Comparison of ENCODE assay signal across 8 mouse cellular contexts in genomic region chr17:27797341-27797872, GRCm38 (mm10). TPM values are rescaled to one million over a fixed set of nuclear protein-coding genes. Genes with fewer than 3 reads are reported as not detected.
DNase-seq lines count a peak whose midpoint lies in the region; ATAC-seq and TF ChIP-seq lines count a peak whose summit lies in the region.

No protein-coding gene starts in this region.

- no peaks in the 10 kb centered on the region for H3K27me3 ChIP-seq in embryonic facial prominence, embryonic 14.5 days (replicated peaks; ENCODE audit: control insufficient read depth, insufficient read depth, low read length)
- no peaks in the 10 kb centered on the region for H3K27me3 ChIP-seq in heart, embryonic 15.5 days
- no peaks in the 10 kb centered on the region for H3K27me3 ChIP-seq in kidney, postnatal 0 days (ENCODE audit: insufficient read depth, low read length)
- H3K27me3 ChIP-seq in lung, embryonic 16.5 days (ENCODE audit: control insufficient read depth, insufficient read depth, low read depth, low read length) = no peaks in the 10 kb centered on the region

- no peaks in the 10 kb centered on the region; the same call in 1 of the 2 replicates for H3K36me3 ChIP-seq in embryonic facial prominence, embryonic 14.5 days (ENCODE audit: control insufficient read depth, insufficient read depth, low read length)
- H3K36me3 ChIP-seq in heart, embryonic 15.5 days = 0 out of 2 replicates have a peak, but pooled peaks cover 8% of the 10 kb centered on the region
- no peaks in the 10 kb centered on the region for H3K36me3 ChIP-seq in kidney, postnatal 0 days (ENCODE audit: insufficient read depth, low read length)
- no peaks in the 10 kb centered on the region for H3K36me3 ChIP-seq in lung, embryonic 16.5 days (ENCODE audit: control insufficient read depth, insufficient read depth, low read length)

- WGBS in embryonic facial prominence, embryonic 14.5 days = 32% methylated on average over 11 of the region's 11 CpGs
- WGBS in heart, embryonic 15.5 days = 8% methylated on average over 11 of the region's 11 CpGs
- 4% methylated on average over 11 of the region's 11 CpGs for WGBS in kidney, postnatal 0 days
- 19% methylated on average over 11 of the region's 11 CpGs for WGBS in lung, embryonic 16.5 days

- peak; percentile 53; the same call in 1 of the 2 replicates for ATAC-seq in embryonic facial prominence, embryonic 14.5 days (ENCODE audit: low read depth)
- peak; percentile 36; the same call in 1 of the 2 replicates for ATAC-seq in heart, embryonic 15.5 days (replicated peaks; ENCODE audit: insufficient number of reproducible peaks, insufficient read depth, low FRiP score, low read depth)
- no peak for ATAC-seq in kidney, postnatal 0 days (replicated peaks; ENCODE audit: low FRiP score, low read depth)
- peak; percentile 51; the same call in 1 of the 2 replicates for ATAC-seq in lung, embryonic 16.5 days (ENCODE audit: low read depth)
- no peak for ATAC-seq in CD4-positive, CD25-positive, alpha-beta regulatory T cell, adult 4 months

- 0 out of 2 replicates have a peak overlapping the region, but pooled peaks have one; percentile 3 for H3K4me3 ChIP-seq in embryonic facial prominence, embryonic 14.5 days (ENCODE audit: low read depth, low read length)
- H3K4me3 ChIP-seq in heart, embryonic 15.5 days = peak overlapping the region; percentile 34
- no peak overlapping the region for H3K4me3 ChIP-seq in kidney, postnatal 0 days (replicated peaks; ENCODE audit: low read depth, low read length)
- H3K4me3 ChIP-seq in lung, embryonic 16.5 days (ENCODE audit: low read length) = peak overlapping the region; percentile 19

- peaks cover 41% of the 10 kb centered on the region for H3K4me1 ChIP-seq in embryonic facial prominence, embryonic 14.5 days (ENCODE audit: control insufficient read depth, insufficient read depth, low read length)
- peaks cover 48% of the 10 kb centered on the region for H3K4me1 ChIP-seq in heart, embryonic 15.5 days (replicated peaks)
- H3K4me1 ChIP-seq in kidney, postnatal 0 days (replicated peaks; ENCODE audit: insufficient read depth, low read length) = peaks cover 25% of the 10 kb centered on the region; the same call in 1 of the 2 replicates
- H3K4me1 ChIP-seq in lung, embryonic 16.5 days (replicated peaks; ENCODE audit: control insufficient read depth, insufficient read depth, low read length) = peaks cover 33% of the 10 kb centered on the region

- H3K27ac ChIP-seq in embryonic facial prominence, embryonic 14.5 days (replicated peaks; ENCODE audit: low read depth, low read length) = peak overlapping the region; percentile 84
- peak overlapping the region; percentile 77 for H3K27ac ChIP-seq in heart, embryonic 15.5 days
- H3K27ac ChIP-seq in kidney, postnatal 0 days = peak overlapping the region; percentile 56
- H3K27ac ChIP-seq in lung, embryonic 16.5 days (ENCODE audit: low read length) = peak overlapping the region; percentile 78

- no peaks in the 10 kb centered on the region for H3K9me3 ChIP-seq in embryonic facial prominence, embryonic 14.5 days (ENCODE audit: control insufficient read depth, low read length)
- no peaks in the 10 kb centered on the region for H3K9me3 ChIP-seq in heart, embryonic 15.5 days (replicated peaks)
- H3K9me3 ChIP-seq in kidney, postnatal 0 days (replicated peaks; ENCODE audit: low read length) = no peaks in the 10 kb centered on the region
- no peaks in the 10 kb centered on the region for H3K9me3 ChIP-seq in lung, embryonic 16.5 days (ENCODE audit: control insufficient read depth, low read length)

- TF ChIP-seq CTCF in kidney, postnatal 0 days (IDR thresholded peaks at IDR 0.05; ENCODE audit: low read depth) = no peak

- DNase-seq in layer of hippocampus, adult 11-12 months (ENCODE audit: low spot score) = peak; percentile 22
- no peak for DNase-seq in layer of hippocampus, postnatal 25 days (ENCODE audit: extremely low spot score in 1 of 2, low spot score in 1 of 2)
- DNase-seq in embryonic facial prominence, embryonic 14.5 days (ENCODE audit: low spot score) = peak; percentile 75
- DNase-seq in kidney, postnatal 0 days (ENCODE audit: low spot score) = peak; percentile 65
- peak; percentile 61 for DNase-seq in retina, postnatal 1 day

- peak overlapping the region; percentile 40 for H3K4me2 ChIP-seq in embryonic facial prominence, embryonic 14.5 days (ENCODE audit: low read depth, low read length)
- H3K4me2 ChIP-seq in heart, embryonic 15.5 days = peak overlapping the region; percentile 61
- peak overlapping the region; percentile 37 for H3K4me2 ChIP-seq in kidney, postnatal 0 days (ENCODE audit: low read length)
- peak overlapping the region; percentile 37 for H3K4me2 ChIP-seq in lung, embryonic 16.5 days (ENCODE audit: low read depth, low read length)

- H3K9ac ChIP-seq in embryonic facial prominence, embryonic 14.5 days (ENCODE audit: low read depth, low read length) = peak overlapping the region; percentile 31; the same call in 1 of the 2 replicates
- H3K9ac ChIP-seq in heart, embryonic 15.5 days = no peak overlapping the region
- 0 out of 2 replicates have a peak overlapping the region, but pooled peaks have one; percentile 23 for H3K9ac ChIP-seq in kidney, postnatal 0 days (ENCODE audit: low read depth, low read length)
- peak overlapping the region; percentile 36 for H3K9ac ChIP-seq in lung, embryonic 16.5 days (ENCODE audit: low read length)

RNA-seq across cellular contexts. Expression of gene D17Wsu92e, which starts 23.0 kb away (rescaled TPM):
- 100 to 1,000 TPM; 173 to 183 TPM for total RNA-seq in layer of hippocampus, postnatal 25 days (2021)
- 18.8 and 19.0 TPM in 2 replicates for polyA plus RNA-seq in embryonic facial prominence, embryonic 14.5 days (2014; fragmentation: Nextera tagmentation; extraction: Ambion mirVana)
- 11.9 and 14.1 TPM in 2 replicates for polyA plus RNA-seq in heart, embryonic 15.5 days (2015; fragmentation: Nextera tagmentation; extraction: Ambion mirVana)
- polyA plus RNA-seq in kidney, postnatal 0 days (2015; fragmentation: Nextera tagmentation; extraction: Ambion mirVana) = 19.6 and 20.4 TPM in 2 replicates
- polyA plus RNA-seq in lung, embryonic 16.5 days (2015; fragmentation: Nextera tagmentation; extraction: Ambion mirVana) = 14.6 and 16.9 TPM in 2 replicates
- polyA plus RNA-seq in CD4-positive, CD25-positive, alpha-beta regulatory T cell, adult 4 months (2017; shearing (Covaris generic)) = 10 to 100 TPM; 14.6 to 14.9 TPM

RNA-seq across cellular contexts. Expression of gene Snrpc, which starts 40.5 kb away (rescaled TPM):
- 10 to 100 TPM; 61.5 TPM for total RNA-seq in layer of hippocampus, postnatal 25 days (2021)
- polyA plus RNA-seq in embryonic facial prominence, embryonic 14.5 days (2014; fragmentation: Nextera tagmentation; extraction: Ambion mirVana) = 272 and 274 TPM in 2 replicates
- 186 and 202 TPM in 2 replicates for polyA plus RNA-seq in heart, embryonic 15.5 days (2015; fragmentation: Nextera tagmentation; extraction: Ambion mirVana)
- polyA plus RNA-seq in kidney, postnatal 0 days (2015; fragmentation: Nextera tagmentation; extraction: Ambion mirVana) = 258 and 263 TPM in 2 replicates
- 296 and 313 TPM in 2 replicates for polyA plus RNA-seq in lung, embryonic 16.5 days (2015; fragmentation: Nextera tagmentation; extraction: Ambion mirVana)
- polyA plus RNA-seq in CD4-positive, CD25-positive, alpha-beta regulatory T cell, adult 4 months (2017; shearing (Covaris generic)) = 10 to 100 TPM; 84.0 to 86.8 TPM

RNA-seq across cellular contexts. Expression of gene Uhrf1bp1, which starts 58.8 kb away (rescaled TPM):
- total RNA-seq in layer of hippocampus, postnatal 25 days (2021) = 10 to 100 TPM; 16.3 to 16.5 TPM
- 5.9 and 6.7 TPM in 2 replicates for polyA plus RNA-seq in embryonic facial prominence, embryonic 14.5 days (2014; fragmentation: Nextera tagmentation; extraction: Ambion mirVana)
- polyA plus RNA-seq in heart, embryonic 15.5 days (2015; fragmentation: Nextera tagmentation; extraction: Ambion mirVana) = 3.0 and 3.8 TPM in 2 replicates
- polyA plus RNA-seq in kidney, postnatal 0 days (2015; fragmentation: Nextera tagmentation; extraction: Ambion mirVana) = 3.4 and 3.6 TPM in 2 replicates
- 3.7 and 4.6 TPM in 2 replicates for polyA plus RNA-seq in lung, embryonic 16.5 days (2015; fragmentation: Nextera tagmentation; extraction: Ambion mirVana)
- 1 to 10 TPM in 1 of 2 experiments, under 1 TPM in 1; 0.65 to 1.3 TPM for polyA plus RNA-seq in CD4-positive, CD25-positive, alpha-beta regulatory T cell, adult 4 months (2017; shearing (Covaris generic))

Comparison
In these comparisons a context has a peak if more than half of its experiments do, and no peak if none do; other contexts are left out.
1. DNase-seq: peak in layer of hippocampus, adult 11-12 months (single experiment), embryonic facial prominence, embryonic 14.5 days (single experiment), kidney, postnatal 0 days (single experiment) and retina, postnatal 1 day (single experiment); none in layer of hippocampus, postnatal 25 days (0 of 2).
2. ATAC-seq: peak in embryonic facial prominence, embryonic 14.5 days (single experiment), heart, embryonic 15.5 days (single experiment) and lung, embryonic 16.5 days (single experiment); none in kidney, postnatal 0 days (single experiment) and CD4-positive, CD25-positive, alpha-beta regulatory T cell, adult 4 months (single experiment).
3. Peak in every context shown above with its lines, with median percentiles within 50 percentile points of each other: H3K27ac ChIP-seq and H3K4me2 ChIP-seq.